Mouse (Mus musculus) G1E (cell line): ENCODE results near the gene Carmil1.

Experiments
- CTCF ChIP-seq: IDR thresholded peaks from 2 replicates; pipeline ENCODE4 v1.5.1; 2012; ENCODE audit warnings: low read depth, low read length, inconsistent platforms, mixed read lengths
- TAL1 ChIP-seq: conservative IDR thresholded peaks from 2 replicates; pipeline ENCODE4 v1.6.1; 2012; ENCODE audit warnings: low read depth, low read length, inconsistent platforms, mixed read lengths

GRCm38 (mm10) chr13:24253989-24254388, 26.6 kb downstream of the Carmil1 start:
- no peak for TF ChIP-seq TAL1
- TF ChIP-seq CTCF, result 0 out of 2 replicates have a peak, but pooled peaks have one; percentile 29
